Mouse (Mus musculus) central nervous system, embryonic 14 days (tissue): ENCODE data around the gene Cldn9. TPM values are rescaled to one million over a fixed set of nuclear protein-coding genes. Genes with fewer than 3 reads are reported as not detected.

ENCODE experiments used
- polyA plus RNA-seq: library from polyadenylated mRNA; depleted of rRNA; stranded (reverse); fragments of >200 nt; gene quantifications from 2 replicates; pipeline ENCODE4 v1.2.3, GENCODE M21; 2012; rRNA removed

The Cldn9 gene
- polyA plus RNA-seq: 0.92 and 2.9 TPM in 2 replicates

DNA sequence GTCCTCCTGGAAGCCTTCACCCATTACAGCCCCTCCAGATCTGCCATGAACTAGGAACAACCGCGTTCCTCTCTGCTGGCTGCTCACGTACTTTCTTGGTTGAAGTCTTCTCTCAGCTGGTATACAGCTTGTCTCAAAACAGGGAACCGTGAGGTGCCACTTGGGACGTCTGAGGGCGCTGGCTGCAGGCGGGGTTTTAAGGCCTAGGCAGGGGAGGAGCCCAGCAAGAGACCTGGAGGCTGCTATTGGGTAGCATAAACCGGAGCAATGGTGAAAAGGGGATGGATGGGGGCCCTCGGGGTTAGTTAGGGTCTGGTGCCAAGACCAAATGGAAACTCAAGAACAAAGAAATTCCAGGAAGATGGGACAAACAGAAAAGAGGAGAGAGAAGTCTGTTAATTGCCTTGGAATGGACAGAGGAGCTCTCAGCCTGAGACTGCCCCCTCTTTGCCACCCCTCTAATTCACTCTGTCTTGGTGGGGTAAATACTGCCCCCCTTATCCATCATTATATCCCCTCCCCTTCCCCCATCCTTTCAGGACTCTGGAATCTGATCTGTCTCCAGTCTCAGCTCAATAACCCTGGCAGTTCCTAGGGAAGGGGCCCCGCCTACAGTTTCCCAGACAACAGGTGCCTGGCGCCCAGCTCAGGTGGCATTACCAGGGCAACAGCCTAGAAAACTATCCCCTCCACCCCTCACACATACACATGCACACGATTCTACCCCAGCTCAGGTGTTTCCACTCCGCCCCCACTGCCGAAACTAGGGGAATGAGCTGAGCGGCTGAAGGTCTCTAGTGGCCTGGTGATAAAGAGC, at the start of gene Cldn9:
Cldn9 (minus strand) TSS at position 171 of the 817 bp plus-strand sequence.

DNA sequence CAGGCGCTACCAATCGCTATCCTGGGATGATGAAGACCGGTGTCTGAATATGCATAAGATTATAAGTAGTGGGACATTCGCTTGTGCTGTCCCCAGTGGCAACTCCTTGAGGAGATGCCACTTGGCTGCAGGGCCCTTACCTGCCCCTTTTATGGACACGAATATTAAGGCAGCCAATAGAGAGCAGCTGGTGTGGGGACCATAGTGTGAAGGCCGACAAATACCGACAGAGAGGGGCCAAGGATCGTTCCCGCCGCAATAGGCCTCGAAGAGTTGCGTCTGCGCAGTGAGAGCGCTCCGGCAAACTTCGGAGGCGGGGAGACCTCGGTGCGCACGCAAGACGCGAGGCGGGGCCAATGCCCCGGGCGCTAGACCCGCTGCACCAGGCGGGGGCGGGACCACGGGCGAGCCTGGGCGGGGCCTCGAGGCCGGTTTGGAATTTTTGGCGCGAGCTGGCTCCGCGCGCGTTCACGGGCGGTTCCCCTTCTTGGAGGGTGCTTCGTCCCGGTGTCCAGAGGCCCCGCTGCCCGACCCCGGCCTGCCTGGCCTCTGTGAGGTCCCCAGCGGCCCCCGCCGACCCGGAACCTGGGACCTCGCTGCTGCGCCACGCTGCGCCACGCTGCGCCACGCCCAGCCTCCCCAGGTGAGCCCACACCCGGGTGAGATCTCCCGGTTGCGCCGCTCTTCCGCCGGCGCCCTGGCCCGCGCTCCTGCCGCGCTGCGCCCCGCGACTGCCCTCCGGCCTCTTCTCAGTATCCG, 42.4 kb upstream of the Cldn9 start, which contains the start of gene Pkmyt1:
Pkmyt1 (plus strand) TSS at position 338 of the 759 bp plus-strand sequence.

DNA sequence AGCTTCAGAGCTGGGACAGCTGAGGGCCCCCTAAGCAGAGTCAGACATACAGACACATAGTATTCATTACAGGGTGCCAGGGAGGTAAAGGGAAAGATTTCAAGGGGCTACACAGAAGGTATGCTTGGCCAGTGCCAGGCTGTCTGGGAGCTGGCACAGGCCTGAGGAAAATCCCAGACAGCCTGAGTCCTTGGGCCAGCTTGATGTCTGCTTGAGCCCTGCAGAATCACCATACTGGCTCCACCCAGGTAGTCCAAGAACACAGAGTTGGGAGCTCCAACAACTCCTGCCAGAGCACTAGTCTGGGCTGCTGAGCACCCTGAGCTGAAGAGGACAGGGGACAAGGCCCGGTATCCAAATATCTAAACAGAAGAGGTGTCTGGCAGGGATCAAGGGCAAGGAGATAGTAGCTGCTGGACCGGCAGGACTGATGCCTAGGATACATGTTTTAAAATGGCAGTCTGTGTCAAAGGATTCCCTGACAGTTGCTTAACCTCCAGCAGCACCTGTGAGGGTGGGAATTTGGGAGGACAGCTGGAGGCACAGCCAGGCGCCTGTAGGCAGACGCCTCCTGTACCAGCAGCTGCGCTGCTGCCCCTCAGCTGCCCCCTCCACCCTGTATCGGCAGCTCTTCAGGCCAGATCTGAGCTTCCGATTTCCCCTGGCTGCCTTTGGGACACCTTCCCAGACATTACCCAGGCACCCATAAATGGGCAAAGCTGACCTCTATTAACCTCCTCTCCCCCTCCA, 38.7 kb upstream of the Cldn9 start, which contains the start of gene 1520401A03Rik:
1520401A03Rik (minus strand) TSS at position 408 of the 750 bp plus-strand sequence.

DNA sequence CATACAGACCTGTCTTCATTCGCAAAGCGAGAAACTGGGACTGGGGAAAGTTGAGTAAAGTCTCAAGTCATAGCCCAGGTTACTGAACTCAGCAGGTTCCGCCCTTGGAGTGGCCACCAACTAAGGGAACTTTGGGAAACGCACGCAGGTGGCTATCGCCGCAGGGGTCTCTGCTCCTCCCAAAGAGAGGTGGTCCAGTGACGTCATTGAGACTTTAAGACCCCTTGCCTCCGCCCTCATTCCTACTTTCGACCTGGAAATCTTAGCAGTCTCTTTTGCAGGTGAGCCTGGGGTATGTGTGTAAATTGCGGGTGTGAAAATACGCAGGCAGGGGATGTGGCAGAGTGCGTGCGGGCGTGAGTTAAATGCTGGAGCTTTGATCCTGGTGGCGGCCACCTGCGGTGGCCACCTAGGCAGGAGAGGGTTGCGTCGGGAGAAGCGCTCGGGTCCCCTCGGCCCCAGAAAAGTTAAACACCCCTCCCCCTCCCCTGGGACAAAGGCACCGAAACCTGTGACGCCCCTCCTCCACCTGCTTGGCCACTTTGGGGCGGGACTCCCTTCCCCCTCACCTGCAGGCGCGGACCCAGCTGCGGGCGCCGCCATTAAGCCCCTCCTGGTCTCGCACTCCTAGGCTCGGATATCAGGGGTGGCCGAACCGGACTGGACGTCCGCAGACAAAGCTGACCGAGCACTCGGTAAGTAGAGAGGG, 4.5 kb downstream of the Cldn9 start, which contains the start of gene Cldn6:
Cldn6 (plus strand) TSS at position 123 of the 709 bp plus-strand sequence.

DNA sequence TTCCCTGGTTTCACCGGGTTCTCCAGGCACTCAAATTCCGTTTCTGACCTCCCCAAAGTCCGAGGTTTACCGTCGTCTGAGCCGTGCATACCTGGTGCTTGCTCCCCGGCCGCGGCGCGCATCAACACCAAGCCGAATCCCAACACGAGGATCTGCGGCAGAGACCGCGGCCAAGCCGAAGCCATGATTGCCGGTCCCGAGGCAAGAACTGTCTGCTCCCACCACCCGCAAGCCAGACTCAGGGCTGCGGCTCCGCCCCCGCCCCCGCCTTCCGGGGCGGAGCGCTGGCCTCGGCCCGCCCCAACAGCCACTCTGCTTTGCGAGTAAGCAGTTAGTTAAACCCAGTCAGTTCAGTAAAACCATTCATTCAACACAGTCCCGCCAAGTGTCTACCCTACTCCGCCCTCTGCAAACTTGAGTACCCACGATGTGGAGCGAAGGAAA, 6.6 kb downstream of the Cldn9 start, which contains the start of gene Tnfrsf12a:
Tnfrsf12a (minus strand) TSS at position 233 of the 444 bp plus-strand sequence.

DNA sequence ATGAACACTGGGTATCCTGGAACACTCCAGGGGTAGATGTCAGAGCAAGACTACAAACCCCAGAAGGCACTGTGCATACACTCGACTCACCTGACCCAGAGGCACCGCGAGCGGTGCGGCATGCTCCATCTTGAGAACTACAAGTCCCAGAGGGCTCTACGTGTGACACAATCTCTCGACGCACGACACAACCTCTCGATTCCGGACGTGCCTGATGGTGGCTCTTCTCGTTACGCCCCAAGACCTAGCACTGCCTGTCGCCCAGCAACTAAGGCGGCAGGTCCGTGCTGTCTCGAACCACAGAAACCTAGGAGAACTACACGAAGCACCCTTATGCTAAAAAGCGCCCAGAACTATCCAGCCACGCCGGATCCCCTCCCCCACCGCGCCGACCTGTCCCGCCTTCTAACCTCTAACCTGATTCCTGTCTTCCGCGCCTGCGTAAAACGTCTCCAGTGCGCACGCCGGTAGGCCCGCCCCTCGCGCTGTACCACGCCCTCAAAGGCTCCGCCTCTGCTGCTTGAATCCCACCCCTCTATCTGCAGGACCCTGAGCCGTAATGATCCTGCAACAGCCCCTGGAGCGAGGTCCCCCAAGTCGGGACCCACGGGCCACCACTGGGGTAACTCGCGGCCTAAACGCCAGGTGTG, 10.3 kb downstream of the Cldn9 start, which contains the start of the genes Hcfc1r1 and Thoc6:
Hcfc1r1 (plus strand) TSS at position 173 of the 650 bp plus-strand sequence.
Thoc6 (minus strand) TSS at position 459 of the 650 bp plus-strand sequence.

DNA sequence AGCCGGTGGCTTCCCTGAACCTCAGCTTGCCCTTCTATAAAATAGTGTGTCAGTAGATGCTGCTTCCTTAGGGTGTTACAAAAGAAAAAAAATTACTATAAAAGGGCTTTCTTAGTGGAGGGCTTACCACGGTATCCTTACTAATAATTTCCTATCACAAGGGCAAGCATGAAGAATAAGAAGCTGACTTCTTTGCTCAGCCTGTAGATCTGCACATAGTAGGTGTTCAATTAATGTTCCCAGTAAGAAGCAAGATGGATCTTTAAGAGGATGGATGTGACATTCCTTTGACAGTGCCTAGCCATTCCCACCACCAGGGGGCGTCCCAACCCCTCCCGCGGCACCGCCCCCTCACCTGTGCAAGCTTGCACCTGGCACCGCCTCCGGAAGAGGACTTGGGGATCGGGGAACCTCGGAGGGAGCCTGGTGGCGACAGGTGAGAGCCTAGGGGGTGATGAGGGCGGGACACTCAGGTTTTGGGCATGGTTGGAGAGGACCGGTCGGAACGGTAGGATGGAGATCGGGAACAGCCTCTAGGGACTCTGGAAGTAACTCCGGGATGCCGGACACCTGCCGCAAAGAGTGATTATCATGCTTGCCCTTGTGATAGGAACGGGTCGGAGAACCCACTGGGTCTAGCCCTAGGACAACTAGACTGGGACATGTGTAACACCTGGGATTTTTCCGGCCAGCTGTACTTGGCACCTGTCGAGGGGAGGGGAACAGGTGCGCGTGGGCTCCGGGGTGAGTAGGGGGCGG, 23.5 kb downstream of the Cldn9 start, which contains the start of gene Bicdl2:
Bicdl2 (plus strand) TSS at position 390 of the 759 bp plus-strand sequence.

DNA sequence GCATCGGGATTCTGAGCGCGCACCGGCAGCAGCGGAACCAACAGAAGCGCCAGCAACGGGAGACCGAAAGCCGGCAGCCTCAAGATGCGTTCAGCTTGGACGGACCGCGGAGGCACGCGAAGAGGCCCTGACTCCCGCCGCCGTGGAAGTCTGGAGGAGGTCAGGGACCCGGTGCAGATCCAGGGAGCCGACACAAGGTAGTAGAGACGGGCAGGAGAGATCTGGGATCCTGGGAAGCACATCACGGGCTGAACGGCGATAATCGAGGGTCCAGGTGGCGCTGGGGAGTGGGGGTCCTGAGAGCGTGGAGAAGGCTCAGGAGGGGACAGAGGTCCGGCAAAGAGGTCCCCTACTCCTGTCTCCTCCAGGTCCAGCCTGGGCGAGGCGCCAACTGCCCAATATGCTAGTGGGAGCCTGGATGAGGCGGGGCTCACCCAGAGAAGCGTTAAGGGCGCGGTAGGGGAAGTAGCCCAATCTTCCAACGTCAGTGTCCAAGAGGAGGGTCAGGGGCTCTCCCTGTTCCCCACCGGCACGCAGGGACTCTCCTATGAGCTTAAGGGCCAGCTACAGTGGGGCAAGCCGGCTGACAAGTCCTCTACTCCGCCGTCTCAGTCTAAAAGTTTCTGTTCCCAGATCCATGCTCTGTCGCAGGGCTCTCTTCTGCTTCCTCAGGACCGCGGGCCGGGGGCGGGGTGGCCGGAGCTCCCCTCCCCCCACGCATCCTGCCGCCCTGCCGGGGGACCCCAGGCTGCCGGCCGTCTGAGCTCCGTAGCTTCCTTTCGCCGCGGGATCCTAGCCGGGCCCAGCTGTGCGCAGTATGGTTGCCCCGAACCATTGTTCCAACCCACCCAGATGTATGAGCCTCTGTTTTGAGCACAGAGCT, 39.0 kb downstream of the Cldn9 start, which contains the start of gene Mmp25:
Mmp25 (minus strand) TSS at position 665 of the 883 bp plus-strand sequence.

Other genes starting within 250 kb of the Cldn9 start
- gene Vmn2r117, start 204.3 kb downstream of the Cldn9 start, polyA plus RNA-seq: not detected in 2 replicates
- 14.3 and 16.1 TPM in 2 replicates for gene Zfp213, start 119.8 kb downstream of the Cldn9 start, polyA plus RNA-seq
- gene Zfp13, start 84.5 kb downstream of the Cldn9 start, polyA plus RNA-seq: 41.5 and 42.5 TPM in 2 replicates
- gene Zscan10, start 83.2 kb downstream of the Cldn9 start, polyA plus RNA-seq: 0.09 and 0.25 TPM in 2 replicates
- gene Mmp25, start 38.7 kb downstream of the Cldn9 start, polyA plus RNA-seq: 1.3 and 1.7 TPM in 2 replicates
- gene Bicdl2, start 23.5 kb downstream of the Cldn9 start, polyA plus RNA-seq: 0.15 and 0.43 TPM in 2 replicates
- gene Hcfc1r1, start 10.4 kb downstream of the Cldn9 start, polyA plus RNA-seq: 82.1 and 90.1 TPM in 2 replicates
- gene Thoc6, start 10.1 kb downstream of the Cldn9 start, polyA plus RNA-seq: 47.0 and 47.3 TPM in 2 replicates
- 2.6 and 4.7 TPM in 2 replicates for gene Tnfrsf12a, start 6.6 kb downstream of the Cldn9 start, polyA plus RNA-seq
- 0.39 and 7.4 TPM in 2 replicates for gene Cldn6, start 4.8 kb downstream of the Cldn9 start, polyA plus RNA-seq
- gene 1520401A03Rik, start 38.8 kb upstream of the Cldn9 start, polyA plus RNA-seq: 0.15 and 0.78 TPM in 2 replicates
- 38.5 and 40.6 TPM in 2 replicates for gene Pkmyt1, start 42.3 kb upstream of the Cldn9 start, polyA plus RNA-seq
- gene Paqr4, start 56.8 kb upstream of the Cldn9 start, polyA plus RNA-seq: 23.6 and 25.2 TPM in 2 replicates
- 1.1 and 6.0 TPM in 2 replicates for gene Kremen2, start 61.8 kb upstream of the Cldn9 start, polyA plus RNA-seq
- 97.4 and 99.1 TPM in 2 replicates for gene Flywch1, start 87.6 kb upstream of the Cldn9 start, polyA plus RNA-seq
- 44.8 and 54.5 TPM in 2 replicates for gene Flywch2, start 102.1 kb upstream of the Cldn9 start, polyA plus RNA-seq
- 634 and 697 TPM in 2 replicates for gene Srrm2, start 106.5 kb upstream of the Cldn9 start, polyA plus RNA-seq
- 905 and 997 TPM in 2 replicates for gene Elob, start 145.1 kb upstream of the Cldn9 start, polyA plus RNA-seq
- 0.31 and 0.74 TPM in 2 replicates for gene Prss33, start 152.0 kb upstream of the Cldn9 start, polyA plus RNA-seq
- 0.10 and 0.16 TPM in 2 replicates for gene Prss32, start 159.8 kb upstream of the Cldn9 start, polyA plus RNA-seq
- 1.9 TPM in 2 replicates for gene Prss41, start 160.1 kb upstream of the Cldn9 start, polyA plus RNA-seq
- gene Prss21, start 184.0 kb upstream of the Cldn9 start, polyA plus RNA-seq: not detected in 2 replicates
- 0.23 TPM in 1 of 2 replicates, not detected in the other for gene Dcpp1, start 196.8 kb upstream of the Cldn9 start, polyA plus RNA-seq
- not detected in 2 replicates for gene Dcpp2, start 196.9 kb upstream of the Cldn9 start, polyA plus RNA-seq
- 0.33 TPM in 1 of 2 replicates, not detected in the other for gene Dcpp3, start 233.4 kb upstream of the Cldn9 start, polyA plus RNA-seq